Mouse (Mus musculus) embryonic fibroblast, embryonic 13.5 days (primary cell): ENCODE results near the gene Syt15.

Experiments
- CTCF ChIP-seq: IDR thresholded peaks from 2 replicates; pipeline ENCODE4 v1.5.1; 2011; ENCODE audit warnings: mild to moderate bottlenecking, control low read depth, low read length, moderate library complexity, borderline replicate concordance; ENCODE audit not compliant: insufficient read depth
- POLR2A ChIP-seq: IDR thresholded peaks from 2 replicates; pipeline ENCODE4 v1.6.1; 2011; ENCODE audit warnings: low read depth, mild to moderate bottlenecking, control low read depth, low read length, moderate library complexity

DNA sequence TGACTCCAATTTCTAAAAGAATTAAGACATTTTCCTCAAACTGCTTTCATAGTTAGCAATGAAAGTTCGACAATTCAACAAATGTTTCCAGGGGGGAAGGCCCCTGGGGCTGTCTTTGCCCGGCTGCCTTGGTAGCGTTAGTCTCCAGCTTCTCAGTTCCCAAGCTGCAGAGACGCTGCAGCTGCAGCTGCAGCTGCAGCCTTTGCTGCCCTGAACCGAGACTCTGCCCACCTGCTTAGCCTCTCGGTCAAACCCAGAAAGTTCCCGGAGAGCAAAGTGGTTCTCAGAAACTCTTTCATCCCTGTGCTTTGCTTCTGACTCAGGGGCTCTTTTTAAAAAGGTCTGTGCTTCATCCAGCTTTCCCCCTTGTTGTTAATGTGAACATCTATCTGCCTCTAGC lies 12.9 kb downstream of the Syt15 start:
- TF ChIP-seq POLR2A (no peak), CTCF (no peak)
